Mouse (Mus musculus): Measurements from ENCODE around the gene Prss57. TPM values are rescaled to one million over a fixed set of nuclear protein-coding genes. Genes with fewer than 3 reads are reported as not detected.

The Prss57 gene
- polyA plus RNA-seq, 2 experiments = 1.6 to 4.9 TPM

DNA sequence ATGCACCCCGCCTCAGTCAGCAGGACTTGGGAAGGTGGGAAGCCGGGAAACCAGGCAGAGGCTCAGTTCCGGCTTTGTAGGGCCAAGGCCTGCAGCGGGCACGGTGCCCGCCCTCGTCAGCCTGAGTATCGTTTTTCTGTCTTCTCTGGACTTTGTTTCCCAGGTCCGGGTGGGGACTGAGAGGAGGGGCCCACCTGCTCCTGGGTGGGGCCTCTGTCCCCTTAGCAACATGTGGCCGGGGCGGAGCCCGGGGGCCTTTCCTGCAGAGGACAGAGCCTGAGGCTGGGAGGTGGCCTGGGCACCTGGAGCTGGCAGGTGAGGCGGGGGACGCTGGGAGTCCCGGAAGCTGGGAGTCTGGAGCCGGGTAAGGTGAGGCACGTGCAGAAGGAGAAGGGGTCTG lies 31.6 kb upstream of the Prss57 start:
- DNase-seq (ENCODE audit: low read depth in 3 of 3, low spot score in 3 of 3) (no peak), ATAC-seq (ENCODE audit: insufficient read depth) (peak; percentile 38; the same call in 1 of the 2 replicates)
- H3K4me3 ChIP-seq (ENCODE audit: insufficient read depth in 1 of 2, low read depth in 2 of 2, low read length in 2 of 2) = no peak overlapping the region
- H3K27me3 ChIP-seq (ENCODE audit: control insufficient read depth, insufficient read depth, low read length) = no peaks in the 10 kb centered on the region
- H3K36me3 ChIP-seq (replicated peaks; ENCODE audit: control insufficient read depth, insufficient read depth, low read depth) = no peaks in the 10 kb centered on the region
- peaks cover 0 to 3% of the 10 kb centered on the region in 2 experiments; a peak in 1 of 4 replicates for H3K4me1 ChIP-seq (replicated peaks; ENCODE audit: control insufficient read depth in 2 of 2, insufficient read depth in 2 of 2, low read length in 1 of 2)
- no peaks in the 10 kb centered on the region for H3K9me3 ChIP-seq (ENCODE audit: control insufficient read depth, low read length)
- WGBS (ENCODE audit: insufficient replicate concordance) = 57% methylated on average over 17 of the region's 17 CpGs
- TF ChIP-seq EP300 (IDR thresholded peaks at IDR 0.05; ENCODE audit: low read depth) = no peak
- no peak for TF ChIP-seq CTCF (IDR thresholded peaks at IDR 0.05; ENCODE audit: low read depth)
- no peak overlapping the region for H3K9ac ChIP-seq (replicated peaks)
- H3K27ac ChIP-seq = no peak overlapping the region
- H3K4me2 ChIP-seq (ENCODE audit: low read depth) = no peak overlapping the region; the same call in 1 of the 2 replicates

DNA sequence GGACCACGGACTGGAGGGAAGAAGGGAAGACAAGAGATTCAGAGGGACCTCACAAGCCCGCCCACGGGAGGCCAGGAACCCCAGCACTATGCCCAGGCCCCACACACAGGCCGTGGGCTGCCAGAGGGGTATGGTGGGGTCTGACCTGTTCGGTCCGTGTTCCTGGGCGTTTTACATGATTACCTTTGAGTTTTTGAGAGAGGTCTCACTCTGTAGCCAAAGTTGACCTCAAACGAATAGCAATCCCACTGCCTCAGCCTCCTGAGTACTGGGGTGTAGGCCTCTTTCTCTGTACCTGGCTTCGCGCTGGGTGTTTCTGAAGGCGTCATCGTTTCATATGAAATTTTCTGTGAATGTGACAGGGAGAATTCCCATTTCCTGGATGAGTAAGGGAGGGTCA lies 31.0 kb upstream of the Prss57 start:
- Histone ChIP-seq H3K27ac (no peak overlapping the region), H3K4me1 (replicated peaks; ENCODE audit: control insufficient read depth in 2 of 2, insufficient read depth in 2 of 2, low read length in 1 of 2) (peaks cover 0 to 3% of the 10 kb centered on the region in 2 experiments; a peak in 1 of 4 replicates), H3K9ac (replicated peaks) (no peak overlapping the region), H3K4me3 (ENCODE audit: insufficient read depth in 1 of 2, low read depth in 2 of 2, low read length in 2 of 2) (no peak overlapping the region), H3K9me3 (ENCODE audit: control insufficient read depth, low read length) (no peaks in the 10 kb centered on the region), H3K36me3 (replicated peaks; ENCODE audit: control insufficient read depth, insufficient read depth, low read depth) (no peaks in the 10 kb centered on the region), H3K4me2 (ENCODE audit: low read depth) (no peak overlapping the region), H3K27me3 (ENCODE audit: control insufficient read depth, insufficient read depth, low read length) (no peaks in the 10 kb centered on the region)
- WGBS (ENCODE audit: insufficient replicate concordance) = 72% methylated on average over 12 of the region's 12 CpGs
- DNase-seq (ENCODE audit: low read depth in 3 of 3, low spot score in 3 of 3) (no peak), ATAC-seq (ENCODE audit: insufficient read depth) (no peak)
- TF ChIP-seq EP300 (IDR thresholded peaks at IDR 0.05; ENCODE audit: low read depth) (no peak), CTCF (IDR thresholded peaks at IDR 0.05; ENCODE audit: low read depth) (no peak)

DNA sequence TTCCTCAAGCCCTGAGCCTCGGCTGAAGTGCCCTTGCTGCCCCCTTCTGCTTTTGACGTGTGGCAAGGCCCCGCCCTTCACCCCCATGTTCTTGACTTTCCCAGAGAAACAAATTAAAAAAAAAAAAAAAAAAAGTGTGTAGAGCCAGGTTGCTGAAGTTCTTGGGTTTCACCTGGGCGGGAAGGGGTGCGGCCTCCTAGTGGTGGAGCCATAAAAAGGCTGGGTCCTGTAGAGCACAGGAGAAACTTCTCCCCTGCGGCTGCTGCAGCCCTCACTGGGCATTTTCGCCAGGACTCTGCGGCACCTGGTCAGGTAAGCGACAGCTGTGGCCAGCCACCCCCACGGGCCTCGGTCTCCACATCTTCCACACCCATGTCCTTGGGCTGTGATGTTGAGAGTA lies 30.0 kb upstream of the Prss57 start, which contains the start of gene Misp:
TSS of gene Misp (plus strand) at position 208 of the 400 bp plus-strand sequence.
- Histone ChIP-seq H3K36me3 (replicated peaks; ENCODE audit: control insufficient read depth, insufficient read depth, low read depth) (no peaks in the 10 kb centered on the region), H3K27ac (no peak within 1 kb of the TSS), H3K27me3 (ENCODE audit: control insufficient read depth, insufficient read depth, low read length) (no peaks in the 10 kb centered on the region), H3K9me3 (ENCODE audit: control insufficient read depth, low read length) (no peaks in the 10 kb centered on the region), H3K9ac (replicated peaks) (no peak within 1 kb of the TSS), H3K4me2 (ENCODE audit: low read depth) (no peak within 1 kb of the TSS), H3K4me1 (replicated peaks; ENCODE audit: control insufficient read depth in 2 of 2, insufficient read depth in 2 of 2, low read length in 1 of 2) (peaks cover 0 to 3% of the 10 kb centered on the region in 2 experiments; a peak in 1 of 4 replicates), H3K4me3 (ENCODE audit: insufficient read depth in 1 of 2, low read depth in 2 of 2, low read length in 2 of 2) (no peak within 1 kb of the TSS)
- DNase-seq (ENCODE audit: low read depth in 3 of 3, low spot score in 3 of 3) (no peak), ATAC-seq (ENCODE audit: insufficient read depth) (no peak)
- 62% methylated on average over 11 of the region's 11 CpGs for WGBS (ENCODE audit: insufficient replicate concordance)
- TF ChIP-seq CTCF (IDR thresholded peaks at IDR 0.05; ENCODE audit: low read depth) = no peak
- no peak for TF ChIP-seq EP300 (IDR thresholded peaks at IDR 0.05; ENCODE audit: low read depth)

DNA sequence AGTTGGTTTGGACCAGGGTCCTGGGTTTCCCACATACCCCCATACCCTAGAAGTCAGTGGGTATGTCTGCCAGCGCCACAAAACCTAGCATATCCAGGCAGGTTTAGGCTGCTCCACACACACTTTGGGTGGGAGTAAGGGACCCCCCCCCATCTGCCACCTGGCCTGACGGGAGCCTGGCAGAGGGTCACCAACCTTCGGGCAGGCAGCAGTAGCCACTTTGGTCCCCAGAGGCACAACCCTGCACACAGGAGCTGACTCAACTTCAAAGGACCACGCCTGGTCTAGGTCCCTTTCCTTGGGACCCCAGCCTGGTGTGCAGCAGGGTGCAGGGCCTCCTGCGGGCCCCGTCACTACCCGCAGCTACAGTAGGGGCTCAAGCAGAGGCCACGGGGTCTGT lies 29.5 kb upstream of the Prss57 start:
- Histone ChIP-seq H3K9me3 (ENCODE audit: control insufficient read depth, low read length) (no peaks in the 10 kb centered on the region), H3K36me3 (replicated peaks; ENCODE audit: control insufficient read depth, insufficient read depth, low read depth) (no peaks in the 10 kb centered on the region), H3K4me3 (ENCODE audit: insufficient read depth in 1 of 2, low read depth in 2 of 2, low read length in 2 of 2) (no peak overlapping the region), H3K27ac (no peak overlapping the region), H3K27me3 (ENCODE audit: control insufficient read depth, insufficient read depth, low read length) (no peaks in the 10 kb centered on the region), H3K4me1 (replicated peaks; ENCODE audit: control insufficient read depth in 2 of 2, insufficient read depth in 2 of 2, low read length in 1 of 2) (peaks cover 0 to 3% of the 10 kb centered on the region in 2 experiments; a peak in 1 of 4 replicates), H3K4me2 (ENCODE audit: low read depth) (no peak overlapping the region), H3K9ac (replicated peaks) (no peak overlapping the region)
- no peak for TF ChIP-seq EP300 (IDR thresholded peaks at IDR 0.05; ENCODE audit: low read depth)
- no peak for TF ChIP-seq CTCF (IDR thresholded peaks at IDR 0.05; ENCODE audit: low read depth)
- DNase-seq (ENCODE audit: low read depth in 3 of 3, low spot score in 3 of 3) (no peak), ATAC-seq (ENCODE audit: insufficient read depth) (no peak)
- WGBS (ENCODE audit: insufficient replicate concordance) = 66% methylated on average over 8 of the region's 8 CpGs

DNA sequence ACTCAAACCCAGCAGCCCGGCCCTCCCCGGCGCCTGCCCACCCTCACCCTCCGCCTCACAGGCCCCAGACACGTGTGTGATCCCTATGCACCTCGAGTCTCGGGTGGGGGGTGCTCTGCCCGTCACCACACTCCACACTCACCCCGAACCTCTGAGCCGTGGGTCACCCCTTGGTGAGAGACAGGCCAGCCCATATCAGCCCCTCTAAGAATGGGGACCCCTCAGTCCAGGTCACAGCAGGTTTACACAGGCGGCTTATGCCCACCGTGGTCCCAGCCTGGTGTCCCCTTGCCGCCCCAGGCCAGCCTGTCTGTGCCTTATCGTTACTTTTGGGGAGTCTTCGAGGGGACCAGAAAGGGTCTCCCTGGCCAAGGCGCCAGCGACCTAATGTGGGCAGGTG lies 28.8 kb upstream of the Prss57 start:
- Histone ChIP-seq H3K9ac (replicated peaks) (no peak overlapping the region), H3K27me3 (ENCODE audit: control insufficient read depth, insufficient read depth, low read length) (no peaks in the 10 kb centered on the region), H3K9me3 (ENCODE audit: control insufficient read depth, low read length) (no peaks in the 10 kb centered on the region), H3K4me3 (ENCODE audit: insufficient read depth in 1 of 2, low read depth in 2 of 2, low read length in 2 of 2) (no peak overlapping the region), H3K36me3 (replicated peaks; ENCODE audit: control insufficient read depth, insufficient read depth, low read depth) (no peaks in the 10 kb centered on the region), H3K4me2 (ENCODE audit: low read depth) (no peak overlapping the region), H3K4me1 (replicated peaks; ENCODE audit: control insufficient read depth in 2 of 2, insufficient read depth in 2 of 2, low read length in 1 of 2) (peaks cover 0 to 2% of the 10 kb centered on the region in 2 experiments; a peak in 1 of 4 replicates), H3K27ac (no peak overlapping the region)
- DNase-seq (ENCODE audit: low read depth in 3 of 3, low spot score in 3 of 3) = no peak
- 76% methylated on average over 17 of the region's 17 CpGs for WGBS (ENCODE audit: insufficient replicate concordance)
- no peak for TF ChIP-seq EP300 (IDR thresholded peaks at IDR 0.05; ENCODE audit: low read depth)
- TF ChIP-seq CTCF (IDR thresholded peaks at IDR 0.05; ENCODE audit: low read depth) = no peak
- no peak for ATAC-seq (ENCODE audit: insufficient read depth)
